Mouse (Mus musculus) C2C12 (cell line): ENCODE results near the gene Fap. TPM values are rescaled to one million over a fixed set of nuclear protein-coding genes. Genes with fewer than 3 reads are reported as not detected.

Source experiments
- H3K27me3 ChIP-seq: one replicate; pipeline ENCODE4 v1.6.1; 2011; ENCODE audit not compliant: control insufficient read depth, insufficient read depth, insufficient read length
- H3K36me3 ChIP-seq: one replicate; pipeline ENCODE4 v1.6.1; 2011; ENCODE audit not compliant: control insufficient read depth, insufficient read depth
- H3K4me3 ChIP-seq: one replicate; pipeline ENCODE4 v1.5.1; 2011; ENCODE audit warnings: mild to moderate bottlenecking, control low read depth; ENCODE audit not compliant: poor library complexity, insufficient read depth, severe bottlenecking
- H3K79me2 ChIP-seq: one replicate; pipeline ENCODE4 v1.6.1; 2011; ENCODE audit not compliant: control insufficient read depth, insufficient read depth
- H3K79me3 ChIP-seq: one replicate; pipeline ENCODE4 v1.6.1; 2011; ENCODE audit warnings: low read depth, control low read depth
- H3ac ChIP-seq: one replicate; pipeline ENCODE3; 2011; ENCODE audit warnings: low read depth; ENCODE audit not compliant: control insufficient read depth, insufficient read length
- CEBPB ChIP-seq: IDR thresholded peaks from one replicate; pipeline ENCODE4 v1.6.1; 2011; ENCODE audit warnings: low read depth, mild to moderate bottlenecking, control low read depth, moderate library complexity
- CTCF ChIP-seq: IDR thresholded peaks from one replicate; pipeline ENCODE4 v1.5.1; 2011; ENCODE audit not compliant: control insufficient read depth, insufficient read depth, insufficient read length
- FOSL1 ChIP-seq: IDR thresholded peaks from one replicate; pipeline ENCODE4 v1.8.0; 2011; ENCODE audit warnings: mild to moderate bottlenecking, low read length; ENCODE audit not compliant: poor library complexity, insufficient read depth, severe bottlenecking
- MAX ChIP-seq: IDR thresholded peaks from one replicate; pipeline ENCODE4 v1.6.1; 2011; ENCODE audit warnings: mild to moderate bottlenecking, control low read depth
- MYOD1 ChIP-seq: IDR thresholded peaks from one replicate; pipeline ENCODE4 v1.6.1; 2011; ENCODE audit warnings: low read depth; ENCODE audit not compliant: control insufficient read depth, insufficient read length
- MYOG ChIP-seq: IDR thresholded peaks from one replicate; pipeline ENCODE4 v1.6.1; 2011; ENCODE audit not compliant: control insufficient read depth, insufficient read length; ENCODE audit errors: extremely low read depth
- USF1 ChIP-seq: IDR thresholded peaks from one replicate; pipeline ENCODE4 v1.6.1; 2011; ENCODE audit warnings: low read depth, mild to moderate bottlenecking, control low read depth, moderate library complexity
- polyA plus RNA-seq: library from polyadenylated mRNA; unstranded; fragments of >200 nt; fragmentation: generic; extraction: Trizol; gene quantifications from one replicate; pipeline ENCODE4 v1.2.1, GENCODE M21; 2012; ENCODE audit warnings: missing spikeins

The Fap gene
- polyA plus RNA-seq, 1 experiment = not detected

- no peaks in the 10 kb centered on the region for H3K36me3 ChIP-seq
- H3K27me3 ChIP-seq = no peaks in the 10 kb centered on the region
- TF ChIP-seq CEBPB (no peak), CTCF (no peak)
- no peak overlapping the region for H3ac ChIP-seq
- no peaks in the 10 kb centered on the region for H3K79me2 ChIP-seq
- H3K4me3 ChIP-seq = no peak overlapping the region
- no peaks in the 10 kb centered on the region for H3K79me3 ChIP-seq
These were observed 84.0 kb downstream of the Fap start for GRCm38 (mm10) chr2:62489832-62490231.

- TF ChIP-seq CTCF (no peak), MYOD1 (no peak), CEBPB (no peak), MYOG (no peak), FOSL1 (no peak), MAX (no peak), USF1 (no peak)
- Histone ChIP-seq H3K79me3 (no peaks in the 10 kb centered on the region), H3K27me3 (no peaks in the 10 kb centered on the region), H3K79me2 (no peaks in the 10 kb centered on the region), H3K4me3 (no peak overlapping the region), H3K36me3 (no peaks in the 10 kb centered on the region), H3ac (no peak overlapping the region)
These were observed 89.0 kb downstream of the Fap start for GRCm38 (mm10) chr2:62484906-62485305.

GRCm38 (mm10) chr2:62483550-62483949 is 90.3 kb downstream of the Fap start, which contains the start of gene Gcg:
Gene Gcg, minus strand, starts transcription at chr2:62483650.
- H3K27me3 ChIP-seq = no peaks in the 10 kb centered on the region
- TF ChIP-seq CEBPB (no peak), FOSL1 (no peak), MYOG (no peak), USF1 (no peak), MYOD1 (no peak), MAX (no peak), CTCF (no peak)

GRCm38 (mm10) chr2:62480285-62481198 is 93.3 kb downstream of the Fap start:
- H3K4me3 ChIP-seq = no peak overlapping the region
- no peak for TF ChIP-seq MAX
- no peak for TF ChIP-seq CTCF
- no peak for TF ChIP-seq FOSL1
- TF ChIP-seq USF1 = no peak
- no peak for TF ChIP-seq MYOD1
- TF ChIP-seq CEBPB = no peak
- no peak for TF ChIP-seq MYOG
- no peak overlapping the region for H3ac ChIP-seq
- no peaks in the 10 kb centered on the region for H3K27me3 ChIP-seq
- H3K79me3 ChIP-seq = no peaks in the 10 kb centered on the region
- no peaks in the 10 kb centered on the region for H3K36me3 ChIP-seq
- H3K79me2 ChIP-seq = no peaks in the 10 kb centered on the region

More at GRCm38 (mm10) chr2:62483550-62483949, 90.3 kb downstream of the Fap start, which contains the start of gene Gcg:
- Histone ChIP-seq H3K36me3 (no peaks in the 10 kb centered on the region), H3K4me3 (no peak within 1 kb of the TSS), H3K79me2 (no peaks in the 10 kb centered on the region), H3ac (no peak within 1 kb of the TSS), H3K79me3 (no peaks in the 10 kb centered on the region)

GRCm38 (mm10) chr2:62469551-62469950 is 104.3 kb downstream of the Fap start:
- Histone ChIP-seq H3K27me3 (no peaks in the 10 kb centered on the region), H3ac (no peak overlapping the region), H3K79me3 (no peaks in the 10 kb centered on the region), H3K79me2 (no peaks in the 10 kb centered on the region), H3K36me3 (no peaks in the 10 kb centered on the region), H3K4me3 (no peak overlapping the region)
- TF ChIP-seq MYOD1 (no peak), FOSL1 (no peak), CTCF (no peak), MYOG (no peak), CEBPB (no peak), MAX (no peak), USF1 (no peak)

DNA sequence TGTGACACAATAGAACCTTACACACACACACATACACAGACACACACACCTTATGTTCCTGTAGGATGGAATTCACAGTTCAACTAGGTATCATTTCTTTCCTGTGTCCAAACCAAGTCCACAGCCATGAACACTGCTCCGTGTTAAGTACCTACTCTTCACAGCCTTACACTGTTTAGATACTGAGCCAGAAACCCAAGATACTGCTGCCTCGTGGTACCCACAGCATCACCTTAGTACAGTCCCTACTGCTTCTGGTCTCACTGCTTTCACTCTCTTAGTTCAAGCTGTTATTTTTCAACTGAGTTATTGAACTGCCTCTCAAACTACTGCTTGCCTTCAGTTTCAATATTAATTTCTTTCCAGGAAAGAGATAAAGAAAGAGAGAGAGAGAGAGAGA is 110.6 kb downstream of the Fap start:
- no peaks in the 10 kb centered on the region for H3K79me2 ChIP-seq
- H3K4me3 ChIP-seq = no peak overlapping the region
- H3K27me3 ChIP-seq = no peaks in the 10 kb centered on the region
- TF ChIP-seq CEBPB (no peak), USF1 (no peak), CTCF (no peak), MYOD1 (no peak), MAX (no peak), MYOG (no peak), FOSL1 (no peak)
- H3K79me3 ChIP-seq = no peaks in the 10 kb centered on the region
- no peak overlapping the region for H3ac ChIP-seq
- H3K36me3 ChIP-seq = no peaks in the 10 kb centered on the region
